Mouse (Mus musculus): ENCODE measurements at regions not wholly inside any gene's neighbourhood (a gene's known extent, or its start where the extent isn't known, plus 50 kb on each side); places are given as distances from the start of the nearest gene placed in this dataset.

DNA sequence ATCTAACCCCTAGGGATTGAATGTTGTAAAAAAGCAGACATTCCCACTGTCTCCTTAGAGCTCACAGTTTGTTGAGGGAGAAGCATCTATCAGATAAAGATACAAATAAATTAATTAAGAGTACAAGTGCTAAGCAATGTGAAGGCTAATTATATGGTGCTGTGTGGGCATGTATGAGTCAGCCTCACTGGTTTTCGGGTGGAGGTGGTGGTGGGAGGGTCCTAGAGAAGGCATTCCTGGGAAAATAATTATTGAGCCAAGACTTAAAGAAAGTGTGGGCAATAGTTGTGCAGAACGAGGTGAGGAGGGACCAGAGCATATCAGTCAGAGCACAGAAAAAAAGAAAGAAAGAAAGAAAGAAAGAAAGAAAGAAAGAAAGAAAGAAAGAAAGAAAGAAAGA lies 470.2 kb downstream of the Lmo4 start:
- intact Hi-C loops (cut with DNase I): no loop called here
- no peak for DNase-seq

DNA sequence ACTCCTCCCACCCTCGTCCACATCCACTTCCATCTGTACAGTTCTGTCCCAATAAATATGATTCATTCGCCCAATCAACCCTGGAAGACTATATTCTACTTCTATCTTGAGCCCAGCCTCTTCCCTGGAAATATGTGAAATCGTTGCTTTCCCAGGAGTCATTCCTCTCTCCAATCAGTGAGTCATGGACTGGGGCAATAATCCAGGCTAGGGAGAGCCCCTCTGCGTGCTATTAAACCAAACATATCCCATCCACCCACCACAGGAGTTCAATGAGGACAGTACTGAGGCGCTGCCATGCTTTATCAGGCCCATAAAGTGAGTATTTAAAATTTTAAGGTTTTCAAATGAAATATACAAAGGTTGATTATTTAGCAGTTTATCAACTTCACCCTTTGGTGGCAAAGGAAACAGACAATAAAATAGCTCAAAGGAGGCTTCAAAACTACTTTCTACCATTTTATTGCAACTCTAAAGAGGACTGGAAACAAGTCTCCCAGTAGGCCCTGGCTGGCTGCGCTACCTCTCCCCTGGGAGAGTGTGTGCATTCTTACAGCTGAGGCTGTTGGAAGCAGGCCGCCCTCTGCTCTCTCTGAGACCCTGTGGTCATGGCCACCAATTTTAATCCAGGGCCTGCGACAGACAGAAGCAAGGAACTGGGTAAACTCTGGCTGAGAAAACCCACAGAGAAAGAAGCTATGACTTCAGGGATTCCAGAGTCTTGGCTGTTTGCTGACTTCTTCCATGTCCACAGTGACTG lies 471.9 kb downstream of the Lmo4 start:
- DNase-seq: peak; percentile 32 to 35
- intact Hi-C loops (cut with DNase I): no loop called here

DNA sequence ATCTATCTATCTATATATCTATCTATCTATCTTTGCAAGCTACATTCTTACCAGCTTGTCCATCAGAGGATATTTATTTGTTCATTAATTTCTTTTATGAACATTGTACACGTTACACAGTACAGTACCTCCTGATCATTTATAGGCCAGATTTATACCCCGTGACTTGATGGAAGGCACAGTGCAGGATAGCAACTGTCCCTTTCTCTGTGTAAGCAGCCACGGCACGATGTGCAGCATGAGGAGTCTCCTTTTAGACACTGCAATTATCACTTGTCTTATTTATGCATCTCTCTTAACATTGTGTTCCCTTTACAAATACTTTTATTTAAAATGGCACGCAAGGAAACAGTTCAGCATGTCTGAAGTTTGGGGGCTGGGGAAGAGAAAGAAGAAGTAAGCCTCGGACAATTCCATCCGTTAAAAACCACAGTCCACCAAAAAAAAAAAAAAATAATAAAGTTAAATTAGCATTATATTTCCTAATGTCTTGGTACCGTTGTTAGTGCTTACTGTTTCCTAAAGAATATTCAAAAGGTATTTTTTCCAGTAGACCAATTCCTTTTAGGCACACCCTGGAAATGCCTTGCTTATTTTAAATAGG lies 475.4 kb downstream of the Lmo4 start:
- no peak for DNase-seq

DNA sequence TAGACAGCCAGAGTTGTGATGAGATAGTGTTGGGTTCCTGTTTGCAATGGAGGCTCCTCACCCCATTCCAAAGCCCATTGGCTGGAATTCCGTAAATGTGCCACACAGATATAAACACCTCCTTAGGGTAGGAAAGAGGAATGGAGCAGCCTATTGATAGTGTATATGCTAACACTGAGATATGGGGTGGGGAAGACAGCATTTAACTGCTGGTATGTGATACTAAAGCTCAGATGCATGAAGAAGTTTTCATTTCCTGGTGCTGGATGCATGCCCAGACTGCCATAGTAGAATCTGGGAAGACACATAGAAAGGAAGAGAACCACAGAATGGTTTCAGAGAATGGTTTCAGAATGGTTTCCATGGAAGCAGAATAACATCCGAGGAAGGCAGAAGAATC lies 482.4 kb downstream of the Lmo4 start:
- no peak for DNase-seq
- intact Hi-C loops (cut with DNase I): no loop called here

More for the DNA sequence above, 475.4 kb downstream of the Lmo4 start:
- intact Hi-C loops (cut with DNase I): no loop called here

DNA sequence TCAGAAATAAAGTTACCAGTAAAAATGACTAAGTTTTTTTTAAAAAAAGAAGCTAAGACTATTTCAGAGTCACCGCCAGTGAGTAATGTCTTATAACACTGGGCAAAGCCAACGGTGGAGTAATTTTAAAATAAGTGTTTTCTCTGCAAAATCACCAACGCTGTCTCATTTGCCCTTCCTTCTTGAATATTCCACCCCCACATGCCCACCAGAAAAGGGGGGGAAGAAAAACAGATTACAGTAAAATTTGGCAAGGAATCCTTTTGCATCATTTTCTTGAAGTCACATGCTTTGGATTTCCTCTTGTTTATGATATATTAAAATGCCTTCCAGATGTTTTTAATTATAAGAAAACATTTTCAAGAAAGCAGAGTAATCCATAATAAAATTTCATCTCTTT lies 482.9 kb downstream of the Lmo4 start:
- intact Hi-C loops (cut with DNase I): no loop called here
- DNase-seq: no peak

DNA sequence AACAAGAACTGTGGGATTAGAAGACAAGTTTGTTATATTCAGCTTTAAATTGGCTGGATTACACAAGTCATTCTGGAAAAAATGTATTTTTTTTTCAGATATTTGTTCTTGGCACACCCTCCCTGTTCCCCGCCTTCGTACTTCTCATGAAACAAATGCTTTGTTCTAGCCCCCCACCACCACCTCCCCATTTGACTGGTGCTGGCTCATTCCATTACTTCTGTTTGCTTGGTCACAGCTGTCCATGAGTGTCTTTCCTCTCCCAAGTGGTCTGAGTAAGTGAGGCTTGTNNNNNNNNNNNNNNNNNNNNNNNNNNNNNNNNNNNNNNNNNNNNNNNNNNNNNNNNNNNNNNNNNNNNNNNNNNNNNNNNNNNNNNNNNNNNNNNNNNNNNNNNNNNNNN lies 491.8 kb downstream of the Lmo4 start:
- DNase-seq: peak in 1 of 2 experiments; percentile 15
- intact Hi-C loops (cut with DNase I): no loop called here

DNA sequence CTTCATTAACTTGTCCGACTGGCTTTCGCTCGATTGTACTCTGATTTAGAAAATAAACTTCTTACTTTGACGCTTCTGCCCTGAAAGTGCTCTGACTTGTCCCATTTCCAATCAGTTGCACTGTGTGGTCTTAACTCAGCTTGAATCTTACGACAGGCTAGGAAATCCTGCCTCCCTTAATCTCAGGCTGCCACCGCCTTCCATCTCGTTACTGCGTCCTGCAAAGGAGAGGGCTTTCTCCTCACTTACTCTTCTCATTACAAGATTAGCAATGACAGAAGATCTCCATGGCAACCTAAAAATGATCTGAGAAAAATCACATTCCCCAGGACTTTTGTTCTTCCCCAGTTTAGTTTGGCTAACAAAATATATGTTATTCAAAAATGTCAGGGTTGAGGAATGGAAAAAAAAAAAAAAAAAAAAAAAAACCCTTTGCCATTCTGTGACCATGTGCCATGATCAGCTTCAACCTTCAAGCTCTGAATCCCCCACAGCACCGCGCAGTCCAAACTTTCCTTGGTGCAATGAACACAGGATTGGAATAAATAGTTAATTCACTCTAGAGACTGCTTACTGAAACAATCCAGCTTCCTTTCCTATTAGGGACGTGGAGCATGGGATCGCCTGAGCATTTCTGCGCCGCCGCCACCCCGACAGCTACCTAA lies 494.1 kb downstream of the Lmo4 start:
- intact Hi-C loops (cut with DNase I): no loop called here

DNA sequence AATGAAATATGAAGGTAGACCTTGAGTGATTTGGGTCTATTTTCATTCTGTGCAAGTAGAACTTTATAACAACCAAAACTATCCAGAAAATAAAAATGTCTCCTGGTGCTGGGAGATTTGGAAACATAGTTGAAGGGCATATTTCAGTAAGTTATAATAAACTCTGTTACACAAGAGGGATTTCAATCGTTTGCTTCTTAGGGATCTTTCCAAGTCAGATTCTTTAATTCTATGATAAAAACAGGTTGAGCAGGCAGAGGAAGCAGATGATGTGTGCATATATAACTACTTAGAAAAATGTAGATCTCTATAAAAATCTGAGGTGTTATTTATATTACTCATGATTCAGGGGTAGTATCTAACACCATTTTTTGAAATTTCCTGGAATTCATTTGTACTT lies 498.3 kb downstream of the Lmo4 start:
- intact Hi-C loops (cut with DNase I): no loop called here
- no peak for DNase-seq

More for the DNA sequence above, 494.1 kb downstream of the Lmo4 start:
- DNase-seq: no peak

DNA sequence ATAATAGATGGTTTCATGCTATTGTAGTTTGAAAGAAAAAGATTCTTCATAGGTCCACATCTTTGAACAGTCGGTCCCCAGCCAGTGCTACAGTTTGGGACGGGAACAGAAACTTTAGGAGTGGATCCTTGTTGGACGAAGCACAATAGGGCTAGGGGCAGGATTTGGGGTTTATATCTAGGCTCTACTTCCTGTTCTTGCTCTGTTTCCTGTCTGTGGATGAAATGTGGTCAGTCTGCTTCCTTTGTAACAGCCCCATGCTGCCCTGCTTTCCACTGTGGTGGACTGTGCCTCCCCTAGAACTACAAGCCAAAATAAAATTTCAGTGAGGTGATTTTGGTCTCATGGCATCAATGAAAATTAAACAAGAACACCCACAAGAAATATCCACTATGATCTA lies 510.2 kb downstream of the Lmo4 start:
- no peak for DNase-seq
- intact Hi-C loops (cut with DNase I): no loop called here

DNA sequence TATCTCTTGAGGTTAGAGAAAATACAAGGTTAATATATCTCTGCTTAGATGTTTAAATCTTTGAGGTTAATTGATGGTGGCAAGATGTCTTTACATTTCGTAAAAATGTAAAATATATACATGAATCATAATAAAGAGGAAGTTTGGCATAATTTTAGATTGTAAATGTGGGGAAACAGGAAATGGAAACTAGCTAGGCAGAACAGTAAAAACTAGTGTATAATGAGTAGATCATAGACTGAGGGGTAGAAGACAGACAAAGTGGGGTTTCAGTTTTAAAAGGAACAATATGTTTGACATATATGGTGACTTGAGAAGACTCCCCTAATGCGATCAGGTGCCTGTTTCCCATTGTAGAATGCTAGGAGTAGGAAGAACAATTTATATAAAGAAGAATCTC lies 519.3 kb downstream of the Lmo4 start:
- intact Hi-C loops (cut with DNase I): no loop called here
- DNase-seq: no peak

DNA sequence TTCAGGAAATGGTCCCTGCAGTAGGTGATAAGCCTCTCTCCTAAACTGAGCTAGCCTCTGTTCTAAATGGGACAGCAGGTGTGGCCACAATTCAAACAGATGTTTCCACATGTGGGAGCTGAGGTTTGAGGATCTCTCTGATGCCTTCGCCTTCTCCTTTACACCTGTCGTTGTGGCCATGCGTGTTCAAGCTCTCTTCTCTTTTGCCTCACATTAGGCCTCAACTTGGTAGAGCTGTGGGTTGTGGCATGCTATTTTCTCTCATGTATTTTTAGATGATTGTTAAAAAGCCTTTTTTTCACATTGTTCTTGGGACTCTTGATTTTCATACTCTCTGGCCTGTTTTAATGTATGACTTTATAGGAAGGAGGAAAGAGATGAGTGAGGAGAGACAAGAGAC lies 526.8 kb downstream of the Lmo4 start:
- no peak for DNase-seq
- intact Hi-C loops (cut with DNase I): no loop called here

DNA sequence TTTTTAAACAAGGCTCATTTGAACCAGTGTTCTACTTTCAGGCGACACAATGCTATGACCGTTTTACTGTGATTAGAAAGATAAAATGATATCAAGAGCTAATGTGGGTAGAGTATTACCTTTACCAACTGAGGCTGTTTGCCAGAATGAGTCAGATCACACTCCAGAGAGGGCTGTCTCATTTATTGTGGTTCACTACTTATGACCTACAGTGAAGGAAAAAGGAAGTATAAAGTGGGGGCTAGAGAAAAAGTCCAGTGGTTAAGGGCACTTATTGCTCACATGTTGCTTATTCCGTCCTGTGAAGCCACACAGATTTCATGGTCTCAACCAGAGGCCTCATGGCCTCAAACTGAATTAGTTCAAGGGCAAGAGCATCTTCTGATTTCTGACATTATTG lies 530.2 kb downstream of the Lmo4 start:
- DNase-seq: no peak
- intact Hi-C loops (cut with DNase I): no loop called here

DNA sequence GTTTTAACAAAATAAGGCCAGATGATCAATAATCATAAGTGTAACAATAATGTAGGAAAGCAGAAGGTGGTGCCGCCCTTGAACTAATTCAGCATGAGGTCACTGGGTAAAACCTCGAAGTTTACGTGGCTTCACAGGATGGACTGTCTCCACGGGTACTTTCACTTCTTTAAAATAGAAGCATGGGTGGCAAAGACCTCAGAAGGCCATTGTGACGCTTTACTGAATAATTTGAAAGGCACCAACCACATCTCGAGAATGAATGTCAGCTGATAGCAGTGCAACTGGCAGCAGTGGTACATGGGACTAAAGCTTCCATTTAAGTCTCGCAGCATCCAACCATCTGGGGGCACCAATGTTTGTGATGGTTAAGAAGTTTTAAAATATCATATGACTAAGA lies 530.6 kb downstream of the Lmo4 start:
- no peak for DNase-seq
- intact Hi-C loops (cut with DNase I): no loop called here

DNA sequence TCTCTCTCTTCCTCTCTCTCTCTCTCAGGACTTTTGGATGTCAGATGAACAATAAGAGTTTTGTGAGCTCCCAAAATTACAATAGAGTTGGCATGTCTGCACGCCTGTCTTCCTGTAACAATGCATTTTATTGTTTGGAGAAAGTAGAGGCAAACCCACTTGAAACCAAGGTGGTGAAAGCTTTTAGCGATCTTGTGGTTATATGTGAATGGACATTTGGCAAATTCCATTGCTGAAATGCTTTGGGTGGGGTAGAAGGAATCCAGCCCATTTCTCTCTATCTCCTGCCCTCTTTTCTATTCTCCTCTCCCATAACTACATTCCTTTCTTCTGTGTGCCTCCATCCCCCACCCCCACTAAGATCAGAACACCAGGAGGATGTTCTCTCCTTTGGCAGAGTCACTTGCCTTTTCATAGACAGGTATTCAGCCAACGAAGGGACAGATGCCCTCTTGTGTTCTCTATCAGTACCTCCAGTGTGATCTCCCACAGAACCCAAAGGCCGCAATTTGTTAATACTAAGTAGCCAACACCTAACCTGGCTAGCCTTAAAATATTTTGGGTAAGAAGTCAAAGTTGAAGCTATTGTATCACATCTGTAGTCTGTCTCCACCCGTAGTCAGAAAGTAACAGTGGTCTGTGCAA lies 542.9 kb downstream of the Lmo4 start:
- intact Hi-C loops (cut with DNase I): no loop called here
- no peak for DNase-seq

DNA sequence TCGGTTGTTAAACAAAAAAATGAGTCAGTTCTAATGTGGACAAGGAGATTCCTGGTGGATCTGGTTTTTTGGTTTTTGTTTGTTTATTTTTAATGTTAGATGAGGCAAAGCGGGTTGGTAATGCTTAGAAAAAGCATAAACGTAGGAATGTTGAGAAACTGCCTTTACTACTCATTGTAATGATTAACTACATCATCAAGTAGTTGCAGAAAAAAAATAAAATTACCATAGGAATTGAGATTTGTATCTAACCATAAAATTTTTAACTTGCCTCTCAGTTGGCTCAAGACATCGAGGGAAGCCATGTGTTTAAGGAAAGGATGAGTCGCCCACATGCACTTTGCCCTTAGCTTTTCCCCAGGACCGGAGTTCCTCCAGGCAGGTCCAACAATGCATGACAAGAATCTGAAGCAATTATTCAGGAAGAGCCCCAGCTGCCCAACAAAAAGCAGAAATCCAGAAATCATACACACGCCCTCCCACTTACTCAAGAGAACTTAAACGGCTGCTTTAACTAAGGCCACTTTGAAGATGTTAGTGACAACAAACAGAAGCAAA lies 545.5 kb downstream of the Lmo4 start:
- intact Hi-C loops (cut with DNase I): no loop called here
- no peak for DNase-seq

DNA sequence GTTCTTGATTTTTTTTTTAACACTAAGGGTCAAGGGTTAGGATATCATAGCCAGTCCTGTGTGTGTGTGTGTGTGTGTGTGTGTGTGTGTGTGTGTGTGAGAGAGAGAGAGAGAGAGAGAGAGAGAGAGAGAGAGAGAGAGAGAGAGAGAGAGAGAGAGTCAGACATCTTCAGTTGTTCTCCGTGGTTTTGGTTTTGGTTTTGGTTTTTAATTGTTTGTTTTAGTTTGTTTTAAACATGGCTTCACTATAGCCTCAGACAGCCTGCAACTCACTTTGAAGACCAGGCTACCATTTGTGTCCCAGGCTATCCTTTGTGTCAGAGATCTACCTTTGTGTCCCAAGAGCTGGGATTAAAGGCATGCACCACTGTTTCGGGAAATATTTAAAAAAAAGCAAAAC lies 557.8 kb downstream of the Lmo4 start:
- intact Hi-C loops (cut with DNase I): no loop called here
- no peak for DNase-seq

DNA sequence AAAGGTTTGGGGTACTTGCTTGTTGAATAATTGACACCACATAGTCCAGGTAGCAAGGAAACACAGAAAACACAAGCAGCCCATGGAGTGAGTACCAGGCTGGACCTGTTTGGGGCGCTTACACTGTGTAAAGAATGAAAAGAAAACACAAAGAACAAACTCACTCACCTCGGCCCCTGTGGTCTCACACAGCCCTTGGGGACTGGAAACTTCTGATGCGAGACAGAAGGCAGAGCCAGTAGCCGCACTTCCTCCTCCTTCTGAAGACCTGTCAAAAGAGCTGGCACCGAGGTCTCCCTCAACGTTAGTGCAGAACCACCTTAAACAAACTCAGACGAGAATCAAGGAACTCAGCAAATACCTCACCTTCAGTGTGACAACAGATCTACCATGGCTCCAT lies 558.2 kb downstream of the Lmo4 start:
- intact Hi-C loops (cut with DNase I): no loop called here
- DNase-seq: no peak

DNA sequence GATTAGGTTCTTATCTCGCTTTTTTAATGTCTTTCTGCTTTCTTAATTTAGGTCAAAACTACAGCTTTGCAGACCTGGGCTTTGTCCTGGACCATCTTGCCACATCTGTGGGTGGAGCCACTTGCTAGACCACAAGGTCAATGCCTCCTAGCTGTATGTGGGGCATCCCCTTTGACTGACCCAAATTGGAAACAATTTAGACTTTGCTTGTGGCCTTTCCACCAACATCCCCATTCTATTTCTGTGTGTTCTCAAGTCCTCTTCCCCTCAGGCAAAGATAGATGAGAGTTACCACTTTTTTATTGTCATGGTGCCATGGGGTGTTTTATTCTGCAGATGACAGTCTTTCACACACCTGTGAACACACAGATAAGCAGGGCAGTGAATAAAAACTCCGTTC lies 572.0 kb downstream of the Lmo4 start:
- intact Hi-C loops (cut with DNase I): no loop called here

DNA sequence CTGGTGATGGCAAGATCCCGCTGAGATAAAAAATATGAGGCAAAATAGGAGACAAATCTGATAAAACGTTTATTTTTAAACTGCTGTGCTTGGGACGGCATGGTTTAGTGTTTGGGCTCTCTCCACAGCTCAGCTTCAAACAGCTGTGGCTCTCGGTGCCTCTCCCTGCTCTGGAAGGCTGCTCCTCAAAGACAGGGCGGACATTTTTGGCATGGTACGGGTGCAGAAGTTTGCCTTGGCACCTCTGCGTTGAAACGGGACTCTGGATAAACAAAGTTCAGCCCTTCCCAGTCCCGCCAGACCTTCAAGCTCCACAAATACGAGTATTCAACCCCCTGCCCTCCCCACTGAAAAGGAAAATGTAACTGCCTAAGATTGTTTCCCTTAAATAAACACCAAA lies 573.8 kb downstream of the Lmo4 start:
- peak; percentile 41 to 51 for DNase-seq
- intact Hi-C loops (cut with DNase I): no loop called here

More for the DNA sequence above, 572.0 kb downstream of the Lmo4 start:
- no peak for DNase-seq

DNA sequence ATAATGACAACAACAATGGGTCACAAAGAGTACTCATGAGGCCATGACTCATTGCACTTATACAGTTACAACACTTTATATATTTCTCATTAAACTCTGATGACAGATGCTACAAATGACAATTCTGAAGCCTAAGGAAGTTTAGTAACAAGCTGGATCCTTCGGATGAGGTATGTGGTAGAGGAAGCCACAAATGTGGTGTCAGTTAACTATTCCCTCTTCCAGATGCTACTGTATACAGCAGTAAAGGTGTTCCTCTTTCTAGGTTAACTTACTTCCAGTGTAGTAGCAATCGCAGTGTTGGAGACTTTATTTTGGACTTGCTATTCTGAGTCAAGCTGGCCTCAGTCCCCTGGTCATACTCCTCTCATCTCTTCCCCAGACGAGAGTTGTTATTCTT lies 580.1 kb downstream of the Lmo4 start:
- intact Hi-C loops (cut with DNase I): no loop called here
- DNase-seq: no peak

DNA sequence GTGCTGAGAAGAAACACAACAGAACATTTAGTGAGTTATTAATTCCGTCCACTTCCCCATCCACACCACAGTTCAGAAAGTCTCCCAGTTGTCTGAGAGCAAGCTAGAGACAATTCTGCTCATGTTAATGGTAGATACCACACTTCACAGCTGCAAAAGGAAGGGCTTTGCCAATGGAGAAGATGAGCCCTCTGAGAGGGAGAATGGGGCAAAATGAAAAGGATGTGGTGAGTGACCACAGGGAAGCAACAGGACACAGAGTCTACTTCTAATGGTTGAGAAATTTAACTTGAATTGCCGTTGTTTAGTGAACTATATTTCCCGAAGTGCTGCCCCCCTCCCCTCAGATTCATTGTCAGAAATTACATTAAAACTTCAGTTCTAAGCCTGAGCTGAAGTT lies 582.7 kb downstream of the Lmo4 start:
- no peak for DNase-seq
- intact Hi-C loops (cut with DNase I): no loop called here
